Mouse (Mus musculus) thymus, adult 2 months (tissue): ENCODE results near the gene D5Ertd579e.

Source experiments
- CTCF ChIP-seq: fragments of 200-500 bp; IDR thresholded peaks from 2 replicates; pipeline ENCODE4 v1.5.1; 2012; ENCODE audit warnings: mild to moderate bottlenecking, control low read depth, low read length, moderate library complexity, borderline replicate concordance; ENCODE audit not compliant: control insufficient read depth, poor library complexity, insufficient read depth; ENCODE audit errors: extremely low read depth
- POLR2A ChIP-seq: fragments of 200-500 bp; IDR thresholded peaks from 2 replicates; pipeline ENCODE4 v1.6.1; 2012; ENCODE audit warnings: mild to moderate bottlenecking, low read length, control low read depth, moderate library complexity; ENCODE audit not compliant: control insufficient read depth, poor library complexity, insufficient read depth; ENCODE audit errors: extremely low read depth

GRCm38 (mm10) chr5:36576457-36576856 is 119.4 kb downstream of the D5Ertd579e start:
- TF ChIP-seq CTCF (no peak), POLR2A (no peak)
